Mouse (Mus musculus) myocyte (in vitro differentiated cells): Measurements from ENCODE around the gene Gadd45b.

Experiments
- CEBPB ChIP-seq: IDR thresholded peaks from 2 replicates; pipeline ENCODE4 v1.6.1; 2011; ENCODE audit warnings: mild to moderate bottlenecking, moderate library complexity; ENCODE audit not compliant: poor library complexity, insufficient read depth, severe bottlenecking
- E2F4 ChIP-seq: IDR thresholded peaks from one replicate; pipeline ENCODE4 v1.6.1; 2011; ENCODE audit warnings: mild to moderate bottlenecking, control low read depth, moderate library complexity; ENCODE audit not compliant: insufficient read depth
- MAX ChIP-seq: IDR thresholded peaks from one replicate; pipeline ENCODE4 v1.6.1; 2011; ENCODE audit warnings: low read depth, mild to moderate bottlenecking, control low read depth
- MYOD1 ChIP-seq, 3 experiments: IDR thresholded peaks; one replicate each; pipeline ENCODE4 v1.6.1; 2011; ENCODE audit warnings: control low read depth in 2 of 3, low read depth in 2 of 3, mild to moderate bottlenecking in 2 of 3, moderate library complexity in 1 of 3; ENCODE audit not compliant: insufficient read length in 2 of 3, control insufficient read depth in 1 of 3
- MYOG ChIP-seq, 3 experiments: IDR thresholded peaks; one replicate each; pipeline ENCODE4 v1.6.1; 2011; ENCODE audit warnings: control low read depth in 2 of 3, low read depth in 2 of 3, mild to moderate bottlenecking in 2 of 3; ENCODE audit not compliant: insufficient read length in 2 of 3, control insufficient read depth in 1 of 3, insufficient read depth in 1 of 3
- POLR2A ChIP-seq: IDR thresholded peaks from one replicate; pipeline ENCODE4 v1.6.1; 2011; ENCODE audit warnings: low read depth, mild to moderate bottlenecking, control low read depth, moderate library complexity; ENCODE audit not compliant: insufficient read length
- POLR2AphosphoS2 ChIP-seq: IDR thresholded peaks from one replicate; pipeline ENCODE4 v1.6.1; 2011; ENCODE audit warnings: low read depth, control low read depth; ENCODE audit not compliant: insufficient read length
- REST ChIP-seq: IDR thresholded peaks from one replicate; pipeline ENCODE4 v1.6.1; 2011; ENCODE audit warnings: mild to moderate bottlenecking, control low read depth, moderate library complexity; ENCODE audit not compliant: insufficient read depth, insufficient read length
- SRF ChIP-seq: IDR thresholded peaks from one replicate; pipeline ENCODE4 v1.6.1; 2011; ENCODE audit warnings: low read depth; ENCODE audit not compliant: control insufficient read depth, insufficient read length
- TCF12 ChIP-seq: IDR thresholded peaks from one replicate; pipeline ENCODE4 v1.6.1; 2011; ENCODE audit warnings: mild to moderate bottlenecking, control low read depth; ENCODE audit not compliant: poor library complexity, insufficient read depth, severe bottlenecking
- TCF3 ChIP-seq: IDR thresholded peaks from one replicate; pipeline ENCODE4 v1.6.1; 2011; ENCODE audit warnings: low read depth, control low read depth; ENCODE audit not compliant: insufficient read length
- USF1 ChIP-seq: IDR thresholded peaks from one replicate; pipeline ENCODE4 v1.6.1; 2011; ENCODE audit warnings: low read depth, mild to moderate bottlenecking, control low read depth, moderate library complexity

DNA sequence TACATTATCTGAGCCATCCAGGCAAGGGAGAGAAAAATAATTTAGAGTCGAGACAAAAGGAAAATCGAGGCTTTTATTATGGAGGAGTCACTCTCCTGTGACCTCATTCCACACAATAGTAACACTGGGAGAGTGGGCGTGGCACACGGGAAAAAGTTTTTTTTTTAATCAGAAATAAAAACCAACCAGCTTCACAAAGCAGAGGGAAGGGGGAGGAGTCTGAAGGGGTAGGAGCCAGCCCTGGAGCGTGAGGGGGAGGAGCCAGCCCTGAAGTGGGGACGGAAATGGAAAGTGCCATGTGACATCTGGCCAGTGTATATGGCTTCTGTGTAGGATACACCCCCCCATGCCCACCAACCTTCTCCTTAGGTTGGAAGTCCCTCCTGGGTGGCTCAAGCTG lies 18.7 kb downstream of the Gadd45b start:
- no peak for TF ChIP-seq POLR2A
- TF ChIP-seq USF1: peak; percentile 73
- TF ChIP-seq REST: no peak
- no peak for TF ChIP-seq E2F4
- TF ChIP-seq MYOD1 (IDR thresholded peaks at IDR 0.05; ENCODE audit: control insufficient read depth in 1 of 3, insufficient read length in 2 of 3, low read depth in 2 of 3): no peak
- no peak for TF ChIP-seq TCF12
- no peak for TF ChIP-seq MAX
- no peak for TF ChIP-seq POLR2AphosphoS2
- no peak for TF ChIP-seq CEBPB
- no peak for TF ChIP-seq SRF
- TF ChIP-seq TCF3: no peak
- TF ChIP-seq MYOG (IDR thresholded peaks at IDR 0.05; ENCODE audit: control insufficient read depth in 1 of 3, insufficient read depth in 1 of 3, insufficient read length in 2 of 3, low read depth in 2 of 3): no peak
